Mouse (Mus musculus) left cerebral cortex, postnatal 4 days (tissue): ENCODE data around the gene Pias1. TPM values are rescaled to one million over a fixed set of nuclear protein-coding genes. Genes with fewer than 3 reads are reported as not detected.

Source experiments
- total RNA-seq, 2 experiments: library from RNA; stranded (reverse); gene quantifications; 2 replicates each; pipeline ENCODE4 v1.2.3; 2021

The Pias1 gene
- total RNA-seq, 2 experiments from 2014 or later: 42.0 to 47.5 TPM

Other genes with a start within 250 kb of the Pias1 start
- 100 to 1,000 TPM; 126 to 127 TPM for gene Fem1b, start 176.0 kb downstream of the Pias1 start, total RNA-seq
- gene Cln6, start 149.1 kb downstream of the Pias1 start, total RNA-seq: 1 to 10 TPM; 7.1 to 9.0 TPM
- gene Calml4, start 129.8 kb downstream of the Pias1 start, total RNA-seq: under 1 TPM; 0.66 to 0.93 TPM
- gene Skor1, start 161.0 kb upstream of the Pias1 start, total RNA-seq: under 1 TPM; 0.10 to 0.56 TPM